Mouse (Mus musculus) CH12.LX (cell line): ENCODE measurements around the gene Gm7980. TPM values are rescaled to one million over a fixed set of nuclear protein-coding genes. Genes with fewer than 3 reads are reported as not detected.
"Not testable (repeated sequence)": the region's sequence is repeated elsewhere in the genome, so short reads cannot be mapped to it uniquely, and the experiment has no call there.

ENCODE experiments used
- DNase-seq: peaks from one replicate; pipeline ENCODE4 v3.0.0-alpha.2; 2013; ENCODE audit errors: extremely low read depth
- H3K27ac ChIP-seq: 2 replicates; pipeline ENCODE4 v1.5.1; 2012; ENCODE audit warnings: low read depth, mild to moderate bottlenecking, control low read depth, moderate library complexity; ENCODE audit not compliant: insufficient read depth
- H3K27me3 ChIP-seq: replicated peaks from 2 replicates; pipeline ENCODE3; 2012; ENCODE audit warnings: inconsistent platforms
- H3K36me3 ChIP-seq, 2 experiments: replicated peaks in 1 of 2; 2 replicates each; pipeline versions ENCODE3 to v1.6.1; 2012; ENCODE audit warnings: inconsistent platforms in 1 of 2, low read length in 1 of 2, mild to moderate bottlenecking in 1 of 2, mixed read lengths in 1 of 2, moderate library complexity in 1 of 2; ENCODE audit not compliant: control insufficient read depth in 1 of 2, insufficient read depth in 1 of 2
- H3K4me1 ChIP-seq, 2 experiments: 2 replicates each; pipeline ENCODE4 v1.6.1; 2012; ENCODE audit warnings: inconsistent platforms in 1 of 2, moderate library complexity in 1 of 2; ENCODE audit not compliant: insufficient read depth in 2 of 2, control insufficient read depth in 1 of 2
- H3K4me2 ChIP-seq: 2 replicates; pipeline ENCODE4 v1.6.1; 2012; ENCODE audit warnings: low read depth, mild to moderate bottlenecking, control low read depth; ENCODE audit not compliant: poor library complexity, insufficient read depth, severe bottlenecking
- H3K4me3 ChIP-seq, 3 experiments: fragments of 150-350 bp in 1 of 3; sonication (generic) in 1 of 3; replicated peaks in 1 of 3; 2 replicates each; pipeline versions ENCODE3 to v1.5.1; 2011 to 2012; ENCODE audit warnings: low read depth in 2 of 3, low read length in 2 of 3, mild to moderate bottlenecking in 2 of 3, moderate library complexity in 2 of 3, control low read depth in 1 of 3, improper control_type of control experiment in 1 of 3, inconsistent platforms in 1 of 3, mixed read lengths in 1 of 3; ENCODE audit not compliant: poor library complexity in 1 of 3
- H3K79me2 ChIP-seq: replicated peaks from 2 replicates; pipeline ENCODE4 v1.6.1; 2012; ENCODE audit warnings: mild to moderate bottlenecking, moderate library complexity; ENCODE audit not compliant: control insufficient read depth, poor library complexity, insufficient read depth, severe bottlenecking; ENCODE audit errors: extremely low read depth
- H3K9ac ChIP-seq: 2 replicates; pipeline ENCODE4 v1.6.1; 2012; ENCODE audit warnings: low read depth, mild to moderate bottlenecking, control low read depth, moderate library complexity; ENCODE audit not compliant: insufficient read depth
- H3K9me3 ChIP-seq: replicated peaks from 2 replicates; pipeline ENCODE3; 2012; ENCODE audit warnings: low read length, inconsistent platforms, mixed read lengths
- dilution Hi-C: fragments of 300-500 bp; cut with MboI; formaldehyde crosslinking; loops from 2 replicates; pipeline ENCODE4 v1.14.3; 2020; ENCODE audit warnings: low sequenced_read_pairs; ENCODE audit not compliant: extremely low pct_unique_long_range_greater_than_20kb, extremely low pct_ligation_motif_present
- in situ Hi-C: fragments of 300-500 bp; cut with MboI; formaldehyde crosslinking; loops from 3 replicates; pipeline ENCODE4 v1.14.3; 2019; ENCODE audit warnings: low sequenced_read_pairs, low pct_ligation_motif_present, low pct_unique_long_range_greater_than_20kb, mixed read lengths
- polyA plus RNA-seq: library from polyadenylated mRNA; unstranded; fragments of >175 nt; gene quantifications from 2 replicates; pipeline ENCODE4 v1.2.1, GENCODE M21; 2012; ENCODE audit warnings: low read depth; ENCODE audit not compliant: insufficient read length
- total RNA-seq, 2 experiments: library from RNA; depleted of rRNA; stranded (reverse); fragments of 300-350 nt in 1 of 2; fragments of >200 nt in 1 of 2; gene quantifications; 2 replicates each; pipeline ENCODE4 v1.2.3; 2012 to 2014

The Gm7980 gene
- total RNA-seq (2012; rRNA removed) = not detected in 2 replicates
- not detected in 2 replicates for total RNA-seq (2014; rRNA removed)
- not detected in 2 replicates for polyA plus RNA-seq

DNA sequence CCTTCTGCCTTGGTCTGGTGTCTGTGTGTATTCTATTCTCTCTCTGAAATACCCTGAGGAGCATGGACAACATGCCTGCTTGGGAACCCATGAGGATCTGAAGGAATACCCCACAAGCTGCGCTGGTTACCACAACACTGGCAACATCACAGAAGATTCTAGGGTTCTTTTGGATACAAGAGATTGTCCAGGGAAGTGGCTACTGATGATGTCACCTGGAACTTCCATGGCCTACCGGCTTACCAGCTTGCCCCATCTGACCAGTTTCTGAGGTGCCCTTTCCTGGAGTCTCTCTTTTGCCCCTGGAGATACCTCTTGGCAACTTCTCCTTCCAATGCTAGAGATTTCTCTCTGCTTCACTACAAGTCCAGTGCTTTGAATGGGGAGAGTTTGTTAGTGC, at the start of gene Gm7980:
Gene Gm7980, minus strand, starts transcription at position 101 of the 400 bp plus-strand sequence.
- H3K36me3 ChIP-seq, dilution Hi-C loops, H3K79me2 ChIP-seq, H3K9ac ChIP-seq, in situ Hi-C loops, H3K27me3 ChIP-seq, DNase-seq, H3K4me1 ChIP-seq, H3K27ac ChIP-seq, H3K4me3 ChIP-seq, H3K4me2 ChIP-seq, H3K9me3 ChIP-seq: not testable (repeated sequence)

GRCm38 (mm10) chr14:41943695-41944094, 36.6 kb upstream of the Gm7980 start, which contains the start of gene 1700024B05Rik:
TSS of gene 1700024B05Rik (plus strand) at chr14:41943995.
- in situ Hi-C loops = not testable (repeated sequence)

DNA sequence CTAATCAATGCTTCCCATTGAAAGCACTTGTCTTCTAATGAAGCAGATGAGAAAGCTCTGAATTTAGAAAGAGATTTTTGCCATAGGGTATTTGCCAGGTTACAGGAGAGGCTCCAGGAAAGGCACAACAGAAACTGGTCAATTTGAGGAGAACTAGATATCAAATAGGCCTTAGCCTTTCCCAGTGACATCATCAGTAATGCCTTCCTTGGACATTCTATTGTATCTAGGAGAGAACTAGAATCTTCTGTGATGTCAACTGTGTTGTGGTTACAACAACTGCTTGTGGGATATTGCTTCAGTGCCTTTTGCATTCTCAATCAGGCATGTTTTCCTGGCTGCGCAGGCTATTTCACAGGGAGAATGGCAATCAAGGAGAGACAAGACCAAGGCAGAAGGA, 17.6 kb upstream of the Gm7980 start, which contains the start of gene 1700049E17Rik1:
Gene 1700049E17Rik1, plus strand, starts transcription at position 301 of the 400 bp plus-strand sequence.
- H3K4me3 ChIP-seq, H3K9ac ChIP-seq, H3K27me3 ChIP-seq, DNase-seq, in situ Hi-C loops, H3K4me1 ChIP-seq, H3K4me2 ChIP-seq, H3K27ac ChIP-seq, H3K36me3 ChIP-seq, H3K9me3 ChIP-seq, H3K79me2 ChIP-seq, dilution Hi-C loops: not testable (repeated sequence)

More at GRCm38 (mm10) chr14:41943695-41944094, 36.6 kb upstream of the Gm7980 start, which contains the start of gene 1700024B05Rik:
- H3K4me3 ChIP-seq, H3K9ac ChIP-seq, H3K4me1 ChIP-seq, H3K27ac ChIP-seq, dilution Hi-C loops, DNase-seq, H3K9me3 ChIP-seq, H3K36me3 ChIP-seq, H3K27me3 ChIP-seq, H3K4me2 ChIP-seq, H3K79me2 ChIP-seq: not testable (repeated sequence)

Other genes starting within 250 kb of the Gm7980 start
- not detected in 2 replicates for gene Gm8068, start 205.4 kb downstream of the Gm7980 start, total RNA-seq (2012; rRNA removed)
- not detected in 2 replicates for gene Gm8068, start 205.4 kb downstream of the Gm7980 start, total RNA-seq (2014; rRNA removed)
- not detected in 2 replicates for gene Gm8068, start 205.4 kb downstream of the Gm7980 start, polyA plus RNA-seq
- not detected in 2 replicates for gene Gm7929, start 156.7 kb downstream of the Gm7980 start, total RNA-seq (2012; rRNA removed)
- gene Gm7929, start 156.7 kb downstream of the Gm7980 start, total RNA-seq (2014; rRNA removed) = not detected in 2 replicates
- not detected in 2 replicates for gene Gm7929, start 156.7 kb downstream of the Gm7980 start, polyA plus RNA-seq
- gene Gm47189, start 134.8 kb downstream of the Gm7980 start, total RNA-seq (2012; rRNA removed) = not detected in 2 replicates
- not detected in 2 replicates for gene Gm47189, start 134.8 kb downstream of the Gm7980 start, total RNA-seq (2014; rRNA removed)
- not detected in 2 replicates for gene Gm47189, start 134.8 kb downstream of the Gm7980 start, polyA plus RNA-seq
- not detected in 2 replicates for gene 1700049E17Rik1, start 17.7 kb upstream of the Gm7980 start, total RNA-seq (2012; rRNA removed)
- not detected in 2 replicates for gene 1700049E17Rik1, start 17.7 kb upstream of the Gm7980 start, total RNA-seq (2014; rRNA removed)
- not detected in 2 replicates for gene 1700049E17Rik1, start 17.7 kb upstream of the Gm7980 start, polyA plus RNA-seq
- not detected in 2 replicates for gene 1700024B05Rik, start 36.7 kb upstream of the Gm7980 start, total RNA-seq (2012; rRNA removed)
- not detected in 2 replicates for gene 1700024B05Rik, start 36.7 kb upstream of the Gm7980 start, total RNA-seq (2014; rRNA removed)
- 0.16 TPM in 1 of 2 replicates, not detected in the other for gene 1700024B05Rik, start 36.7 kb upstream of the Gm7980 start, polyA plus RNA-seq
- not detected in 2 replicates for gene Gm6401, start 60.6 kb upstream of the Gm7980 start, total RNA-seq (2012; rRNA removed)
- not detected in 2 replicates for gene Gm6401, start 60.6 kb upstream of the Gm7980 start, total RNA-seq (2014; rRNA removed)
- not detected in 2 replicates for gene Gm6401, start 60.6 kb upstream of the Gm7980 start, polyA plus RNA-seq
- not detected in 2 replicates for gene Gm3543, start 76.0 kb upstream of the Gm7980 start, total RNA-seq (2012; rRNA removed)
- not detected in 2 replicates for gene Gm3543, start 76.0 kb upstream of the Gm7980 start, total RNA-seq (2014; rRNA removed)
- gene Gm3543, start 76.0 kb upstream of the Gm7980 start, polyA plus RNA-seq = not detected in 2 replicates
- not detected in 2 replicates for gene Gm7951, start 210.1 kb upstream of the Gm7980 start, total RNA-seq (2012; rRNA removed)
- gene Gm7951, start 210.1 kb upstream of the Gm7980 start, total RNA-seq (2014; rRNA removed) = not detected in 2 replicates
- gene Gm7951, start 210.1 kb upstream of the Gm7980 start, polyA plus RNA-seq = not detected in 2 replicates